7 mouse cellular contexts compared by ENCODE assay signal in the genomic region with DNA sequence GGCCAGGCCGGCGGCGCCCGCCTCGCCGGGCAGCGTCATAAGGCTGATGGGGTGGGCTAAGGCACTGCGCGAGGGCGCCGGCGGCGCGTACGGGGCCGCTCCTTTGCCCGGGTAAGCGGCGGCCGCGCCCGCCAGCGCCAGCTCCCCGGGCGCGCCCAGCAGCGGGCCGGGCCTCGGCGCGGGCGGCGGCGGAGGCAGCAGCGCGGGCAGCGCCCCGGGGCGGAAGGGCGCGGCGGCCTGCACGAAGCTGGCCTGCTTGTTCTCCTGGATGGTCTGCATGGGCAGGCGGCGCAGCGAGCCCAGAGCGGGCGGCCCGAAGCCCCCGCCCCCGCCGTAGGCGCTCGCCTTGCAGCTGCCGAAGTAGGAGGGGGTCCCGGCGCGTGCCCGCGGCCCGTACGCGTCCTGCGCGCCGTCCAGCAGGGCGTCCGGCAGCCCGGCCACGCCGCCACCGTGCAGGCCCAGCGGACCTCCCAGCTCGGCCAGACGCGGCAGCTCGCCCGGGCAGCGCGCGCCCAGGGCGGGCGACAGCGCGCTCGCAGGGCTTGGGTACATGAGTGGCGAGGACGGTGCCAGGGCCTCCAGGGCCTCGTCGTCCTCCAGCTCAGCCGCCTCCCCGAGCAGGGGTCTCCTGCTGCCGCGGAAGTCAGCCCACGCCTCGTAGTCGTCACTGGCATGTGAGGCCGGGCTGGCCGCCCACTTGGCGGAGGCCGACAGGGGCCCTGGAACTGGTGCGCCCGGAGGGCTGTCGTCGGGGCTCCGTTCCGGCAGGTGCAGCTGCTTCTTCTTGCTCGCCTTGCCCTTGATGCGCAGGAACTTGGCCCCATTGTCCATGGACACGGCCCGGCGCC. TPM values are rescaled to one million over a fixed set of nuclear protein-coding genes. Genes with fewer than 3 reads are reported as not detected.
DNase-seq lines count a peak whose midpoint lies in the region; ATAC-seq lines count a peak whose summit lies in the region.

No protein-coding gene starts in this region.

- H3K36me3 ChIP-seq in lung, embryonic 16.5 days (ENCODE audit: control insufficient read depth, insufficient read depth, low read length), result no peaks in the 10 kb centered on the region
- H3K36me3 ChIP-seq in forebrain, embryonic 14.5 days (ENCODE audit: control insufficient read depth, insufficient read depth, low read length), result peaks cover 14% of the 10 kb centered on the region
- no peaks in the 10 kb centered on the region for H3K36me3 ChIP-seq in limb, embryonic 10.5 days

- ATAC-seq in lung, embryonic 16.5 days (ENCODE audit: low read depth), result peak; percentile 51
- peak; percentile 32 for ATAC-seq in forebrain, embryonic 14.5 days

- DNase-seq in lung, postnatal 14 days, result no peak
- DNase-seq in forebrain, embryonic 14.5 days (ENCODE audit: low spot score), result peak; percentile 62
- DNase-seq in limb, embryonic 10.5 days (ENCODE audit: low spot score), result peak; percentile 66
- DNase-seq in retina, embryonic 14.5 days (ENCODE audit: low spot score), result peak; percentile 54
- DNase-seq in urinary bladder, postnatal 14 days (ENCODE audit: low spot score), result no peak
- DNase-seq in layer of hippocampus, adult 18-20 months (ENCODE audit: low spot score in 2 of 2), result no peak

- WGBS in lung, embryonic 16.5 days, result under 1% methylated on average over 92 of the region's 112 CpGs
- WGBS in forebrain, embryonic 14.5 days, result 1% methylated on average over 96 of the region's 112 CpGs
- 5% methylated on average over 97 of the region's 112 CpGs for WGBS in limb, embryonic 10.5 days

- H3K4me3 ChIP-seq in lung, embryonic 16.5 days (ENCODE audit: low read length), result peak overlapping the region; percentile 49
- peak overlapping the region; percentile 25 for H3K4me3 ChIP-seq in forebrain, embryonic 14.5 days (ENCODE audit: low read depth, low read length)
- H3K4me3 ChIP-seq in limb, embryonic 10.5 days, result peak overlapping the region; percentile 51

- H3K27ac ChIP-seq in lung, embryonic 16.5 days (ENCODE audit: low read length), result no peak overlapping the region
- peak overlapping the region; percentile 78 for H3K27ac ChIP-seq in forebrain, embryonic 14.5 days (ENCODE audit: low read depth, low read length)
- H3K27ac ChIP-seq in limb, embryonic 10.5 days, result peak overlapping the region; percentile 70

- peak overlapping the region; percentile 75 for H3K4me2 ChIP-seq in lung, embryonic 16.5 days (ENCODE audit: low read depth, low read length)
- peak overlapping the region; percentile 52 for H3K4me2 ChIP-seq in forebrain, embryonic 14.5 days (ENCODE audit: low read length)

- H3K27me3 ChIP-seq in lung, embryonic 16.5 days (ENCODE audit: control insufficient read depth, insufficient read depth, low read depth, low read length), result peaks cover 65% of the 10 kb centered on the region
- peaks cover 25% of the 10 kb centered on the region for H3K27me3 ChIP-seq in forebrain, embryonic 14.5 days (replicated peaks; ENCODE audit: control insufficient read depth, insufficient read depth, low read length)
- H3K27me3 ChIP-seq in limb, embryonic 10.5 days (ENCODE audit: low read depth, poor library complexity, severe bottlenecking), result peaks cover 100% of the 10 kb centered on the region

- peaks cover 21% of the 10 kb centered on the region for H3K4me1 ChIP-seq in lung, embryonic 16.5 days (replicated peaks; ENCODE audit: control insufficient read depth, insufficient read depth, low read length)
- H3K4me1 ChIP-seq in forebrain, embryonic 14.5 days (ENCODE audit: control insufficient read depth, insufficient read depth, low read length), result peaks cover 76% of the 10 kb centered on the region
- H3K4me1 ChIP-seq in limb, embryonic 10.5 days, result peaks cover 32% of the 10 kb centered on the region

- peak overlapping the region; percentile 58 for H3K9ac ChIP-seq in lung, embryonic 16.5 days (ENCODE audit: low read length)
- H3K9ac ChIP-seq in forebrain, embryonic 14.5 days (ENCODE audit: low read length), result peak overlapping the region; percentile 58

- no peaks in the 10 kb centered on the region for H3K9me3 ChIP-seq in lung, embryonic 16.5 days (ENCODE audit: control insufficient read depth, low read length)
- no peaks in the 10 kb centered on the region for H3K9me3 ChIP-seq in forebrain, embryonic 14.5 days (replicated peaks; ENCODE audit: control insufficient read depth, low read length)
- no peaks in the 10 kb centered on the region for H3K9me3 ChIP-seq in limb, embryonic 10.5 days (replicated peaks)

RNA-seq across cellular contexts. Expression of a gene that starts 18.7 kb away (rescaled TPM):
- 0.15 and 0.24 TPM in 2 replicates for polyA plus RNA-seq in lung, embryonic 16.5 days (2015; fragmentation: Nextera tagmentation; extraction: Ambion mirVana)
- polyA plus RNA-seq in forebrain, embryonic 14.5 days (2014; fragmentation: Nextera tagmentation; extraction: Ambion mirVana), result 4.9 and 6.5 TPM in 2 replicates
- polyA plus RNA-seq in limb, embryonic 10.5 days (2016; fragmentation: Nextera tagmentation; extraction: Ambion mirVana), result not detected in 2 replicates
- total RNA-seq in layer of hippocampus, adult 18-20 months (2021), result 10 to 100 TPM; 40.7 to 40.9 TPM

Comparison
In these comparisons a context has a peak if more than half of its experiments do, and no peak if none do; other contexts are left out.
1. DNase-seq: peak in forebrain, embryonic 14.5 days (single experiment), limb, embryonic 10.5 days (single experiment) and retina, embryonic 14.5 days (single experiment); none in lung, postnatal 14 days (single experiment), urinary bladder, postnatal 14 days (single experiment) and layer of hippocampus, adult 18-20 months (0 of 2).
2. Peak in every context shown above with its lines, with median percentiles within 50 percentile points of each other: H3K4me3 ChIP-seq.